ENCODE assay signal across 11 mouse cellular contexts in the genomic region with DNA sequence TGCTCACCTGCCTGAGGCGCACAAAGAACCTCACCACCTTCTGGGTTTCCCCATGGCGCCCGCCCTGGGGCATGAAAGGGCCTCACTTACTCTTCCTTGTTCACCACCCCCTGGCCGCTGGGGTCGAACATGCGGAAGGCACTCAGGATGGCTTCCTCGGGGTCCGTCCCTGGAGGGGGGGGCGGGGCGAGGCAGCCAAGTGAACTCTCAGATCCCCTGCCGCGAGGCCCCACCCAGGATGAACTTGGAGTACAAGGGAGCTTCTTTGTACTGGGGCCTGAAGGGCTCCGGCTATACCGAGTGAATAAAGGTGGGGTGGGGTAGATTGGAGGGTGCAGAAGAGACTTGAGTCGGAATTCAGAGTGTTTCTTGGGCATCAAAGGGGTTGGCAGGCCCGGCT. TPM values are rescaled to one million over a fixed set of nuclear protein-coding genes. Genes with fewer than 3 reads are reported as not detected.
A peak's percentile ranks its signal among the peaks of the same experiment; 100 is the strongest.
DNase-seq lines count a peak whose midpoint lies in the region; ATAC-seq and TF ChIP-seq lines count a peak whose summit lies in the region.
"Had no signal": no experiment of that assay in that cellular context is flagged by ENCODE, and none has a peak within 500 bp of the region (broad histone marks: within the 10 kb centered on the region; RNA-seq: fewer than 3 reads in every experiment).

No protein-coding gene starts in this region.

- H3K36me3 ChIP-seq in forebrain, embryonic 10.5 days (replicated peaks) = no peaks in the 10 kb centered on the region
- H3K36me3 ChIP-seq in forebrain, embryonic 16.5 days (ENCODE audit: control insufficient read depth, insufficient read depth) = no peaks in the 10 kb centered on the region
- no peaks in the 10 kb centered on the region for H3K36me3 ChIP-seq in kidney, embryonic 16.5 days (ENCODE audit: insufficient read depth, low read length)
- H3K36me3 ChIP-seq in stomach, postnatal 0 days (ENCODE audit: control insufficient read depth, insufficient read depth, low read length) = no peaks in the 10 kb centered on the region

- peaks cover 56% of the 10 kb centered on the region for H3K4me1 ChIP-seq in forebrain, embryonic 10.5 days
- peaks cover 11% of the 10 kb centered on the region for H3K4me1 ChIP-seq in forebrain, embryonic 16.5 days (replicated peaks; ENCODE audit: control insufficient read depth, insufficient read depth, low read length)
- peaks cover 50% of the 10 kb centered on the region for H3K4me1 ChIP-seq in kidney, embryonic 16.5 days (ENCODE audit: insufficient read depth, low read length)
- H3K4me1 ChIP-seq in stomach, postnatal 0 days (replicated peaks; ENCODE audit: control insufficient read depth, insufficient read depth) = peaks cover 8% of the 10 kb centered on the region; the same call in 1 of the 2 replicates

- H3K4me2 ChIP-seq in forebrain, embryonic 16.5 days (ENCODE audit: low read length) = no peak overlapping the region
- peak overlapping the region; percentile 24; the same call in 1 of the 2 replicates for H3K4me2 ChIP-seq in kidney, embryonic 16.5 days (replicated peaks; ENCODE audit: low read depth, low read length)
- peak overlapping the region; percentile 42 for H3K4me2 ChIP-seq in stomach, postnatal 0 days (replicated peaks; ENCODE audit: low read depth)

- peaks cover 70% of the 10 kb centered on the region for H3K27me3 ChIP-seq in forebrain, embryonic 10.5 days (ENCODE audit: poor library complexity, severe bottlenecking)
- no peaks in the 10 kb centered on the region for H3K27me3 ChIP-seq in forebrain, embryonic 16.5 days (replicated peaks; ENCODE audit: control insufficient read depth, insufficient read depth, low read length)
- peaks cover 3% of the 10 kb centered on the region; the same call in 1 of the 2 replicates for H3K27me3 ChIP-seq in kidney, embryonic 16.5 days (ENCODE audit: insufficient read depth, low read length)
- H3K27me3 ChIP-seq in stomach, postnatal 0 days (ENCODE audit: control insufficient read depth, insufficient read depth, low read length) = no peaks in the 10 kb centered on the region

- no peaks in the 10 kb centered on the region for H3K9me3 ChIP-seq in forebrain, embryonic 10.5 days
- no peaks in the 10 kb centered on the region for H3K9me3 ChIP-seq in forebrain, embryonic 16.5 days (ENCODE audit: control insufficient read depth, low read length)
- H3K9me3 ChIP-seq in kidney, embryonic 16.5 days (ENCODE audit: low read length) = no peaks in the 10 kb centered on the region
- H3K9me3 ChIP-seq in stomach, postnatal 0 days (ENCODE audit: control insufficient read depth, low read length) = no peaks in the 10 kb centered on the region

- no peak for DNase-seq in forebrain, embryonic 10.5 days (ENCODE audit: extremely low spot score, low spot score)
- DNase-seq in kidney, postnatal 14 days = no peak
- DNase-seq in thymus, postnatal 4 days = peak; percentile 37
- no peak for DNase-seq in thymus, postnatal 10 days (ENCODE audit: low spot score in 2 of 2)
- DNase-seq in stomach, postnatal 0 days (ENCODE audit: low spot score) = peak; percentile 35
- DNase-seq in embryo, embryonic 11 days = no peak
- DNase-seq: cerebellum, adult 18-20 months; lung, postnatal 10 days had no signal

- no peak overlapping the region for H3K9ac ChIP-seq in forebrain, embryonic 16.5 days (replicated peaks; ENCODE audit: low read depth, low read length)
- H3K9ac ChIP-seq in kidney, embryonic 16.5 days (replicated peaks; ENCODE audit: low read length) = no peak overlapping the region
- H3K9ac ChIP-seq in stomach, postnatal 0 days (ENCODE audit: low read length) = peak overlapping the region; percentile 18; the same call in 1 of the 2 replicates

- peak overlapping the region; percentile 66; the same call in 1 of the 2 replicates for H3K27ac ChIP-seq in forebrain, embryonic 10.5 days
- H3K27ac ChIP-seq in forebrain, embryonic 16.5 days (ENCODE audit: low read length) = no peak overlapping the region
- H3K27ac ChIP-seq in kidney, embryonic 16.5 days (ENCODE audit: low read length) = no peak overlapping the region
- H3K27ac ChIP-seq in stomach, postnatal 0 days (replicated peaks) = peak overlapping the region; percentile 73; the same call in 1 of the 2 replicates
- H3K27ac ChIP-seq: hindbrain, postnatal 0 days had no signal

- WGBS in forebrain, embryonic 10.5 days = 12% methylated on average over 16 of the region's 16 CpGs
- 14% methylated on average over 16 of the region's 16 CpGs for WGBS in forebrain, embryonic 16.5 days
- WGBS in kidney, embryonic 16.5 days = 22% methylated on average over 16 of the region's 16 CpGs
- 31% methylated on average over 16 of the region's 16 CpGs for WGBS in stomach, postnatal 0 days

- TF ChIP-seq EP300 in stomach, postnatal 0 days (optimal IDR thresholded peaks at IDR 0.05) = no peak

- peak overlapping the region; percentile 19 for H3K4me3 ChIP-seq in forebrain, embryonic 10.5 days
- H3K4me3 ChIP-seq in forebrain, embryonic 16.5 days (replicated peaks; ENCODE audit: low read length) = no peak overlapping the region
- no peak overlapping the region for H3K4me3 ChIP-seq in kidney, embryonic 16.5 days (ENCODE audit: low read length)
- H3K4me3 ChIP-seq in stomach, postnatal 0 days (ENCODE audit: low read depth, low read length) = 0 out of 2 replicates have a peak overlapping the region, but pooled peaks have one; percentile 6

- ATAC-seq in forebrain, embryonic 16.5 days = no peak
- no peak for ATAC-seq in kidney, embryonic 16.5 days (ENCODE audit: low FRiP score, low TSS enrichment)
- ATAC-seq in stomach, postnatal 0 days (ENCODE audit: low FRiP score, low TSS enrichment) = 0 out of 2 replicates have a peak, but pooled peaks have one; percentile 14
- ATAC-seq: hindbrain, postnatal 0 days had no signal

- no peak for TF ChIP-seq CTCF in stomach, postnatal 0 days (IDR thresholded peaks at IDR 0.05; ENCODE audit: low read depth)

RNA-seq across cellular contexts. Expression of gene Myl7, which starts 1.4 kb away (rescaled TPM):
- 2.6 and 3.1 TPM in 2 replicates for polyA plus RNA-seq in forebrain, embryonic 10.5 days (2016; fragmentation: Nextera tagmentation; extraction: Ambion mirVana)
- not detected in 2 replicates for polyA plus RNA-seq in forebrain, embryonic 16.5 days (2015; fragmentation: Nextera tagmentation; extraction: Ambion mirVana)
- polyA plus RNA-seq in kidney, embryonic 16.5 days (2015; fragmentation: Nextera tagmentation; extraction: Ambion mirVana) = 5.1 and 9.1 TPM in 2 replicates
- polyA plus RNA-seq in stomach, postnatal 0 days (2015; fragmentation: Nextera tagmentation; extraction: Ambion mirVana) = 147 and 150 TPM in 2 replicates
- polyA plus RNA-seq: hindbrain, postnatal 0 days had no signal

RNA-seq across cellular contexts. Expression of gene Pold2, which starts 19.1 kb away (rescaled TPM):
- polyA plus RNA-seq in forebrain, embryonic 10.5 days (2016; fragmentation: Nextera tagmentation; extraction: Ambion mirVana) = 158 and 163 TPM in 2 replicates
- polyA plus RNA-seq in forebrain, embryonic 16.5 days (2015; fragmentation: Nextera tagmentation; extraction: Ambion mirVana) = 72.1 and 75.8 TPM in 2 replicates
- 152 and 155 TPM in 2 replicates for polyA plus RNA-seq in kidney, embryonic 16.5 days (2015; fragmentation: Nextera tagmentation; extraction: Ambion mirVana)
- polyA plus RNA-seq in stomach, postnatal 0 days (2015; fragmentation: Nextera tagmentation; extraction: Ambion mirVana) = 49.3 and 51.1 TPM in 2 replicates

RNA-seq across cellular contexts. Expression of gene Aebp1, which starts 35.5 kb away (rescaled TPM):
- 8.0 and 8.8 TPM in 2 replicates for polyA plus RNA-seq in forebrain, embryonic 10.5 days (2016; fragmentation: Nextera tagmentation; extraction: Ambion mirVana)
- 12.6 and 18.5 TPM in 2 replicates for polyA plus RNA-seq in forebrain, embryonic 16.5 days (2015; fragmentation: Nextera tagmentation; extraction: Ambion mirVana)
- 59.6 and 61.1 TPM in 2 replicates for polyA plus RNA-seq in kidney, embryonic 16.5 days (2015; fragmentation: Nextera tagmentation; extraction: Ambion mirVana)
- 19.6 and 21.9 TPM in 2 replicates for polyA plus RNA-seq in stomach, postnatal 0 days (2015; fragmentation: Nextera tagmentation; extraction: Ambion mirVana)

RNA-seq across cellular contexts. Expression of gene Gck, which starts 52.7 kb away (rescaled TPM):
- 2.2 and 2.5 TPM in 2 replicates for polyA plus RNA-seq in forebrain, embryonic 10.5 days (2016; fragmentation: Nextera tagmentation; extraction: Ambion mirVana)
- polyA plus RNA-seq in forebrain, embryonic 16.5 days (2015; fragmentation: Nextera tagmentation; extraction: Ambion mirVana) = 5.5 and 8.2 TPM in 2 replicates
- polyA plus RNA-seq in kidney, embryonic 16.5 days (2015; fragmentation: Nextera tagmentation; extraction: Ambion mirVana) = 1.7 and 2.0 TPM in 2 replicates
- polyA plus RNA-seq in stomach, postnatal 0 days (2015; fragmentation: Nextera tagmentation; extraction: Ambion mirVana) = 1.9 and 2.0 TPM in 2 replicates

RNA-seq across cellular contexts. Expression of gene Ykt6, which starts 58.3 kb away (rescaled TPM):
- polyA plus RNA-seq in forebrain, embryonic 10.5 days (2016; fragmentation: Nextera tagmentation; extraction: Ambion mirVana) = 58.5 and 65.5 TPM in 2 replicates
- polyA plus RNA-seq in forebrain, embryonic 16.5 days (2015; fragmentation: Nextera tagmentation; extraction: Ambion mirVana) = 93.4 and 111 TPM in 2 replicates
- 56.1 and 61.8 TPM in 2 replicates for polyA plus RNA-seq in kidney, embryonic 16.5 days (2015; fragmentation: Nextera tagmentation; extraction: Ambion mirVana)
- polyA plus RNA-seq in stomach, postnatal 0 days (2015; fragmentation: Nextera tagmentation; extraction: Ambion mirVana) = 47.0 and 47.7 TPM in 2 replicates

Comparison
In these comparisons a context has a peak if more than half of its experiments do, and no peak if none do; other contexts are left out.
1. DNase-seq: peak in thymus, postnatal 4 days (single experiment) and stomach, postnatal 0 days (single experiment); none in forebrain, embryonic 10.5 days (single experiment), kidney, postnatal 14 days (single experiment), thymus, postnatal 10 days (0 of 2) and embryo, embryonic 11 days (single experiment).
2. H3K27ac ChIP-seq: peak in forebrain, embryonic 10.5 days (single experiment) and stomach, postnatal 0 days (single experiment); none in forebrain, embryonic 16.5 days (single experiment) and kidney, embryonic 16.5 days (single experiment).
3. H3K4me3 ChIP-seq: peak in forebrain, embryonic 10.5 days (single experiment) and stomach, postnatal 0 days (single experiment); none in forebrain, embryonic 16.5 days (single experiment) and kidney, embryonic 16.5 days (single experiment).
4. RNA of gene Myl7, which starts 1.4 kb away (polyA plus RNA-seq): 147 to 150 TPM in stomach, postnatal 0 days; 5.1 to 9.1 TPM in kidney, embryonic 16.5 days, 2.6 to 3.1 TPM in forebrain, embryonic 10.5 days and not detected in forebrain, embryonic 16.5 days; every median in the first group is over 10 times any median in the second.